Mouse (Mus musculus) embryonic fibroblast, embryonic 13.5 days (primary cell): ENCODE measurements around the gene Cdh12. TPM values are rescaled to one million over a fixed set of nuclear protein-coding genes. Genes with fewer than 3 reads are reported as not detected.

Source experiments
- H3K27ac ChIP-seq: 2 replicates; pipeline ENCODE4 v1.5.1; 2012; ENCODE audit warnings: low read length, control low read depth, inconsistent platforms; ENCODE audit not compliant: insufficient read depth
- H3K4me1 ChIP-seq: 2 replicates; pipeline ENCODE4 v1.6.1; 2011; ENCODE audit warnings: low read length; ENCODE audit not compliant: control insufficient read depth, insufficient read depth
- H3K4me3 ChIP-seq: 2 replicates; pipeline ENCODE4 v1.5.1; 2011; ENCODE audit warnings: mild to moderate bottlenecking, control low read depth, low read length; ENCODE audit not compliant: insufficient read depth
- CTCF ChIP-seq: IDR thresholded peaks from 2 replicates; pipeline ENCODE4 v1.5.1; 2011; ENCODE audit warnings: mild to moderate bottlenecking, control low read depth, low read length, moderate library complexity, borderline replicate concordance; ENCODE audit not compliant: insufficient read depth
- POLR2A ChIP-seq: IDR thresholded peaks from 2 replicates; pipeline ENCODE4 v1.6.1; 2011; ENCODE audit warnings: low read depth, mild to moderate bottlenecking, control low read depth, low read length, moderate library complexity
- polyA plus RNA-seq: library from polyadenylated mRNA; stranded (reverse); fragments of >200 nt; gene quantifications from 2 replicates; pipeline ENCODE4 v1.2.4, GENCODE M21; 2011; ENCODE audit warnings: low read depth; ENCODE audit not compliant: missing spikeins, insufficient read length

The Cdh12 gene
- polyA plus RNA-seq, 1 experiment, result not detected

DNA sequence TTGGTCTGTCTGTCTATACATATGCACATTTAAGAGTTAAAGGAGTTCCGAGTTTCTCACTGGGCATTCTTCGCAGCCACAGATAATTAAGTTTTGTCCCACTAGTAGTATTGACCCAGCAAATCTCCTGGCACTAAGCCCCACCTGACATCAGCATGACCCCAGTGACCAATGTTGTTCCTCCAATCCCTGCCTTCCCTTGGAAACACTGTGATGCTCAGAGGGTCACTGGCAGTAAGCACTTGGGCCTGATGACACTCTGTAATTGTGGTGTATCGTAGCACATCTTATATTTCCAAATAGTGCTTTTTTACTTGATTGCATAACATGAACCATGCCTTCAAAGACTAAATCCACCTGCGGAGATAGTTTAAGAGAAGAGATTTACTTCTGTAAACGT lies 235.1 kb downstream of the Cdh12 start:
- no peak for TF ChIP-seq POLR2A
- no peak for TF ChIP-seq CTCF
- Histone ChIP-seq H3K4me3 (no peak overlapping the region), H3K27ac (no peak overlapping the region), H3K4me1 (no peaks in the 10 kb centered on the region)

DNA sequence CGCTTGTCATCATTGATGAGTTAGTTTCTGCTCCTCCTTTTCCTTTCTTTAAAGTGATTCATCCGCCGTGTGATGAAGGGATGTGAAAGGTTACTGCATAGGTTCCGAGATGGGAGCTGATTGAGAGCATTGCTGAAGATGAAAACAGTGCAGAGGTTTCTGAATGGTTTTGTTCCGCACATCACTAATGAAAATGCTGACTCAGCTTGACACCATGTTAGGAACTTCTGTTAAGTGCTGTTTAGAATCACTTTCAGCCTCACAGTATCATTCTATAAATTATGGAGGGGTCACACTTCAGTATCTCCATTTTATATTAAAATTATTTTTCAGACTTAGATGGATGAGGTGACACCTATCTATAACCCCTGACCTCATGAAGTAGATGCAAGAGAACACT lies 247.2 kb downstream of the Cdh12 start:
- no peak overlapping the region for H3K27ac ChIP-seq
- TF ChIP-seq CTCF (no peak), POLR2A (no peak)
- H3K4me1 ChIP-seq, result no peaks in the 10 kb centered on the region

GRCm38 (mm10) chr15:20711859-20712258 lies 262.8 kb downstream of the Cdh12 start:
- H3K4me1 ChIP-seq, result no peaks in the 10 kb centered on the region
- H3K4me3 ChIP-seq, result no peak overlapping the region
- TF ChIP-seq CTCF (no peak), POLR2A (no peak)
- no peak overlapping the region for H3K27ac ChIP-seq

More for the DNA sequence above, 247.2 kb downstream of the Cdh12 start:
- no peak overlapping the region for H3K4me3 ChIP-seq

GRCm38 (mm10) chr15:20772289-20772688 lies 323.2 kb downstream of the Cdh12 start:
- H3K4me3 ChIP-seq, result no peak overlapping the region
- TF ChIP-seq POLR2A (no peak), CTCF (no peak)
- no peaks in the 10 kb centered on the region for H3K4me1 ChIP-seq
- H3K27ac ChIP-seq, result no peak overlapping the region

DNA sequence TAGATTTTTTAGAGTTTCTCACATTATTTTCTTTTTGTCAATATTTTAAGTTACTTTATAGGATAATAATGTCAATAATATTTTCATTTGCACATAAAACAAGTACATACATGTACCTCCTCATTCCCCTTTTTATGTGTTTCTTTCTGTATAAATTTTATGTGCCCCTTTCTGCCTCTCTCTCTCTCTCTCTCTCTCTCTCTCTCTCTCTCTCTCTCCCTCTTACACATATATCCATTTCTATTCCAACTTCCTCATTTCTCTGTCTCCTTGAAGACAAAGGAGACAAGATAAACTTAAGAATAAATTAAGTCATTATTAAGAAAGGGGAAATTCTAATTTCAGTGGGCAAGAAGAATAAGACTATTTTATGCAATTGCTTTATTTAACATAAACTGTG lies 324.4 kb downstream of the Cdh12 start:
- TF ChIP-seq POLR2A (no peak), CTCF (no peak)

GRCm38 (mm10) chr15:20796999-20797398 lies 347.9 kb downstream of the Cdh12 start:
- no peak overlapping the region for H3K27ac ChIP-seq
- TF ChIP-seq POLR2A (no peak), CTCF (no peak)
- no peak overlapping the region for H3K4me3 ChIP-seq
- H3K4me1 ChIP-seq, result no peaks in the 10 kb centered on the region

More for the DNA sequence above, 324.4 kb downstream of the Cdh12 start:
- no peak overlapping the region for H3K27ac ChIP-seq
- no peak overlapping the region for H3K4me3 ChIP-seq
- no peaks in the 10 kb centered on the region for H3K4me1 ChIP-seq

DNA sequence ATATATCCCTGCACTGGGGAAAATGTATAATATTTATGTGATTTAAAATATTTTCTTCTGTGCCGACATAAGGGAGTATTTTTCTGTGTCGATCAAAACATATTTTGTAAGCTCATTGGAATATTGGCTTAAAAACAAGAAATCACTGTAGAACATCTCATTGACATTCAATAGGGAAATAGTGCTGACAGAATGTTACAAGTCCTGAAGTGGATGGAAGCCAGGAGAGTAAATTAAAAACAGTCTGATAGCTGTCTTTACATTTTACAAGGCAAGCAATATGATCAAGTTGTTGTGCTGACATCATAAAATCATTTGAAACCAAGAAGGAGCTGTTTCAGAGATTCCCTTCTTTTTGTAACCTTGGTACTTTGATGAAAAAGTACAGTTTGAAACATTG lies 349.5 kb downstream of the Cdh12 start:
- Histone ChIP-seq H3K4me3 (no peak overlapping the region), H3K27ac (no peak overlapping the region), H3K4me1 (no peaks in the 10 kb centered on the region)
- no peak for TF ChIP-seq CTCF
- TF ChIP-seq POLR2A, result no peak

- TF ChIP-seq POLR2A (no peak), CTCF (no peak)
- no peak overlapping the region for H3K27ac ChIP-seq
- H3K4me3 ChIP-seq, result no peak overlapping the region
- H3K4me1 ChIP-seq, result no peaks in the 10 kb centered on the region
Observed at GRCm38 (mm10) chr15:20835887-20836286, 386.8 kb downstream of the Cdh12 start.

- no peak overlapping the region for H3K4me3 ChIP-seq
- TF ChIP-seq CTCF, result no peak
- TF ChIP-seq POLR2A, result no peak
- H3K4me1 ChIP-seq, result no peaks in the 10 kb centered on the region
- no peak overlapping the region for H3K27ac ChIP-seq
Observed at GRCm38 (mm10) chr15:20836991-20837390, 387.9 kb downstream of the Cdh12 start.

DNA sequence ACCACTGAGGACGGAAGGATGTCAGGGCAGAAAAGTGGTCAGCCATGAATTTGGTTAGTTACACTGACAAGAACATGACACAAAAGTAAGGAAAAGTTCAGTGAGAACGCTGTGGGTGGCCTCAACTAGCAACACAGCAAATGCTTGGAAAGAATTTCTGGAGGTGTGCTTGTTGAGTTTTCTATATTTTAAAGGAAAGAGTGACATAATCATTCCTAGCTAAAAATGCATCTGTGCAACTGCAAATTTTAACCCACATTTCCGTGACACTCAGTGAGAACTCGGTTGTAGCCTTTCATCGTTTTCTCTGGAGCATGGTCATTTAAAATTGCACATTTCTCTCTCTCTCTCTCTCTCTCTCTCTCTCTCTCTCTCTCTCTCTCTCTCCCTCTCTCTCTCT lies 392.4 kb downstream of the Cdh12 start:
- no peak for TF ChIP-seq POLR2A
- no peak for TF ChIP-seq CTCF
- no peak overlapping the region for H3K27ac ChIP-seq
- H3K4me3 ChIP-seq, result no peak overlapping the region
- H3K4me1 ChIP-seq, result no peaks in the 10 kb centered on the region

DNA sequence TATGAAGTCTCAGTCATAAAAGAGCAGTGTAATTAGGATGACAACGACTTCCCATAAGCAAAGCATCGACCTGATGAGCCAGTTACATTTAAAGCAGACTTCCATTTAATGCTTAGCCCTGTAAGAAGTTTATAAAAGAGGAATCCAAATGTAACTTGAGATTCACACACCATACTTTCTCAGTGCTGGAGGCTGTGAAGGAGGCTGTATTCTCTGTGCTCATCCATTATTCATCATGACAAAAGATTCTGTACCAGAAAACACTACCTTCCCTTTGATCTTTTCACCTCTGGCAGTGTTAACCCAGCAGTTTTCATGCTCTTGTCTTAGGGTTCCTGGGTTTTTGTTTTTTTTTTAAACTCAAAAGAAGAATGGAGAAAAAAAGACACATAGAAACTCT lies 414.0 kb downstream of the Cdh12 start:
- Histone ChIP-seq H3K27ac (no peak overlapping the region), H3K4me1 (no peaks in the 10 kb centered on the region), H3K4me3 (no peak overlapping the region)
- TF ChIP-seq CTCF, result no peak
- no peak for TF ChIP-seq POLR2A

- Histone ChIP-seq H3K4me1 (0 out of 2 replicates have a peak, but pooled peaks cover 2% of the 10 kb centered on the region), H3K4me3 (no peak overlapping the region), H3K27ac (no peak overlapping the region)
- no peak for TF ChIP-seq POLR2A
- TF ChIP-seq CTCF, result no peak
Observed at GRCm38 (mm10) chr15:20872518-20872917, 423.5 kb downstream of the Cdh12 start.
